Mouse (Mus musculus) ovary, postnatal 36 days (tissue): ENCODE measurements around the gene Nhp2.
"Not testable (repeated sequence)": the region's sequence is repeated elsewhere in the genome, so short reads cannot be mapped to it uniquely, and the experiment has no call there.

Experiments
- DNase-seq: peaks from one replicate; pipeline ENCODE4 v3.0.0; 2022; ENCODE audit warnings: low spot score, mixed read lengths

Gene Nhp2

DNA sequence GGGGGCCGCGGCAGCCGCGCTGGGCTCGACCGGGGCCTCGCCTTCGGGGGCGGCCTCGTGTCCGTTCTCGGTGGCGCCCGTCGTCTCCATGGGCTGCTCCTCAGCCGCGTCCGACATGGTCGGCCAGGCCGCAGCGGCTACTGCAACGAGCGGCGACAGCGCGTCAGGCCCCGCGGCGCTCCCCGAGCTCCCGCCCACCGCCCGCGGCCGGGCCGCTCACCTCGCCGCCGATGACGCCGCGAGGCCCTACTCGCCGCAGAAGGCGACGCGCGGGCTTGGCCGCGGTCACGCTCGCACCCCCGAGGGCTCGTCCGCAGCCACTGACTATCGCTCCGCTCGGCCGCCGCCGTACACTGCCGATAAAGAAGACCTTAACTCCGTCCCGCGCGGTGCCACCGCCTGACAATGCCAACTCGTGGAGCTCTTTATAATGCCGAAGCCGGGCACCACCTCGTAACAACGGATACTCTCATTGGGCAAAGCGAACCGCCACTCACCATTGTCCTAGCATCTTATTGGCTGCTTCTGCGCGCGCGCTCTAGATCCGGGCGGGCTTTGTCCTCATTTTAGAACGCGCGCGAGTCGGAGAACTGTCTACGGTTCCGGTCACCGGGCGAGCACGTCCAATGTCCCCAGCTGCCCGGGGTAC lies 13.0 kb upstream of the Nhp2 start, which contains the start of gene Hnrnpab:
Gene Hnrnpab, minus strand, starts transcription at position 401 of the 649 bp plus-strand sequence.
- DNase-seq, result peak; percentile 94

DNA sequence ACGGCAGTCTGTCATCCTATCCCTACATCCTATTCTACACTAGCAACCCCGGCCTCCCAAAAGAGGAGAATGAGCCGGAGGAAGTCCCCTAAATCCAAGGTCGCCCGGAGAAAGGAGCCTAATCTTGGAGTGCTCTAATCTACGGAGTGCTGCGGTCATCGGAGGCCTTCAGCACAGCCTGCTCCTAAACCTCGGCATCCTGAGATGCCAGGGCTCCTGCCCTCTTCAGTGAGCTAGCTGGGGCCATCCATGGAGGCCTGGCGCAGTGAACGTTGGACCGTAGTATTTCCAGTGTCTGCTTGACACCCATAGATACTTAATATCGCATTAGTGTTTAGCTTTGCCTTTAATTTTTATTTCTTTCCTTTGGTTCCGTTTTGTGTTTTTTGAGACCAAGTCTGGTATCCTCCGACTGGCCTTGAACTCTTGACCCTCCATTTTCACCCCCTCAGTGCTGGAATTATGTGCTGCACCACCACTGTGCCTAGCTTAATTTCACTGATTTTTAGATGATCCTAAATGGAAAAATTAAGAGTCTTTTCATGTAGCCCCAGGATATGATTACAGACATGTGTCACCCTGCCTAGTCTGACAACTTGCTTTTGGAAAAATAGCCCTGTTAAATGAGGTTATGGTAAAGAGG lies 12.3 kb upstream of the Nhp2 start:
- DNase-seq, result no peak

DNA sequence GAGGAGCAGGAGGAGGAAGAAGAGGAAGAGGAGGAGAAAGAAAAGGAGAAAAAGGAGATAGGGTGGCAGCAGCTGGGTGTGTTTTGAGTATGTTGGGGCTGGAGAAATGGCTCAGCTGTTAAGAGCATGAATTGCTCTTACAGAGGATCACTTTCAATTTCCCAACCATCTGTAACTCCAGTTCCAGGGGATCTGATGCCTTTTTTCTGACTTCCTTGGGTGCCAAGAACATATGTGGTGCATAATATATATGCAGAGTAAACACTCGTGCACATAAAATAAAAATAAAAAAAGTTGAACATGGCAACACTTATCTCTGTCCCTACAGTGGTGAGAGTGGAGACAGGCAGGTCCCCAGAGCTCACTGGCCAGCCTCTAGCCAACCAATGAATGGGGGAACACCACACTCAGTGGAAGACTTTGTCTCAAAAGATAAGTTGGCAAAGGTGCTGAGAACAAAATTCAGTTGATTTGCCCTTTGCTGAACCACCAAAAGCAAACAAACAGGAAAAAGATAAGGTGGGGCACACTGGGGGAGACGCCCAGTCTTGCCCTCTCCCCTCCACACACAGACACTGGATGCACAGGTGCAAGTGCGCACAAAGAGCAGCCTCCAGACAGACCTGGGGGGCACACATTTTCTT lies 10.1 kb upstream of the Nhp2 start:
- DNase-seq, result no peak

DNA sequence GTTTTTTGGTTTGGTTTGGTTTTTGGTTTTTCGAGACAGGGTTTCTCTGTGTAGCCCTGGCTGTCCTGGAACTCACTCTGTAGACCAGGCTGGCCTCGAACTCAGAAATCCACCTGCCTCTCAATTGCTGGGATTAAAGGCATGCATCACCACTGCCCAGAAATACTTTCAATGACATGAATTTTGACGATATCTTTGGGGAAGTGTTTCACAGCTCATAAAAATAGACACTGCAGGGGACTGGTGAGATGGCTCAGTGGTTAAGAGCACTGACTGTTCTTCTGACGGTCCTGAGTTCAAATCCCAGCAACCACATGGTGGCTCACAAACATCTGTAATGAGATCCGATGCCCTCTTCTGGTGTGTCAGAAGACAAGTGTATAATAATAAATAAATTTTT lies 9.6 kb upstream of the Nhp2 start:
- DNase-seq, result not testable (repeated sequence)

DNA sequence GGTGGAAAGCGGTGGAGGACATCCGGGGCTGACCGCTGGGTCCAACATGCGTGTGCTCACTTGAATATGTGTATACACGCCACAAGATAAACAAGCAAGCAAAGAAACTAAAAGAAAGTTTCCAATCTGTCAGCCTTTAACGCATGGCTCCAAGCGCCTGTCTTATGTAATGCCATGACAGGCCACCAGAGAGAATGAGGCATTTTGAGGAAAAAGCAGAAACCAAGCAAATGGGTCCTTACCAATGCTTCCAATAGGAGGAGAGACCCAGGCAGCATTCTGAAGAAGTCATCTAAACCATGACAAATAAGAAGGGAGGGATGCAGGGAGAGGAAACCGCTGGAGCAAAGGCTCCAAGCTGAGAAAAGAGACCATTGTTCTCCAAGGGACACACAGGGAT lies 5.3 kb upstream of the Nhp2 start:
- DNase-seq, result no peak

DNA sequence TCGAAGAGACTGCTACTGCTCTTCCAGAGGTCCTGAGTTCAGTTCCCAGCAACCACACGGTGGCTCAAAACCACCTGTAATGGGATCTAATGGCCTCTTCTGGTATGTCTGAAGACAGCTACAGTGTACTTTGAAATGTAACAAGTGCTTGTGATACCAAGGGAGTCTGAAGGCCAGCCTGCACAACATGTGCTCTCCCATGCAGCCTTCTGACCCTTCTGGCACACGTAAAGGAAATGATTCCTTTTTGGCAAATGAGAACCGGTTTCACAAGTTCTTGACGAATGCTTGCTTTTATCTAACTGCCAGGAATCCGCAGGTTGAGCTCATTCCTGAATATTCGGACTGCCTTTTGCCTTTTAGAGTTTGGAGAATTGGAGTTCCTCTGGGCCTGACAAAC lies 4.4 kb upstream of the Nhp2 start:
- no peak for DNase-seq

DNA sequence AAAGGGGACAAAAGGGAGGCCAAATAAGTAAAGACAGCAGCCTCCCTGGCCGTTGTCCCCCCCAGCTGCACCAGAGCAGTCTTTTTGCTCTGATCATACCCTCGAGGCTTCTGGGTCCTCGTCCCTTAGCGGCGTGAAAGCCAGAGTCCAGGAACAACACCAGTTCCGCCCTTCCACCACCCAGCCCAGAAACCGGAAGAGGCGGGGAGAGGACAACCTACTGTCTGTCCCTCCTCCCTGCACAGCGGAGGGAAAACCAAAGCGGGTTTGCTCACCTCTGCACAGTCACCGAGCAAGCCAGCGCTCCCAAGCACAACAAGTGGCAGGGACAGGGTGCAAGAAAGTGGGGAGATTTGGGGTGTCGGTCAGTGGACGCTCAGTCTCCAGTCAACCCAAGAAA lies 3.9 kb upstream of the Nhp2 start:
- DNase-seq, result peak; percentile 75

DNA sequence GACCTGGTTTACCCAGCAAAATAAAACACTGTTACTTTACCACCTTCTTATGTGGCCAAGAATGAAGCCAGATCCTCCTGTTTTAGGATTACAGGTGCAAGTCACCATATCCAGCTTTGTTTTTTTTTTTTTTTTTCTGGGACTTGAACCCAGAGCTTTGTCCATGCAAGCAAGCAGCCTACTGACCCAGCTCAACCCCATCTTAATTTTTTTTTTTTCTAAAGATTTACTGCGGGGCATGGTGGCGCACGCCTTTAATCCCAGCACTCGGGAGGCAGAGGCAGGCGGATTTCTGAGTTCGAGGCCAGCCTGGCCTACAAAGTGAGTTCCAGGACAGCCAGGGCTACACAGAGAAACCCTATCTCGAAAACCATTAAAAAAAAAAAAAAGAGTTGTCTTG lies 3.4 kb upstream of the Nhp2 start:
- DNase-seq, result not testable (repeated sequence)

DNA sequence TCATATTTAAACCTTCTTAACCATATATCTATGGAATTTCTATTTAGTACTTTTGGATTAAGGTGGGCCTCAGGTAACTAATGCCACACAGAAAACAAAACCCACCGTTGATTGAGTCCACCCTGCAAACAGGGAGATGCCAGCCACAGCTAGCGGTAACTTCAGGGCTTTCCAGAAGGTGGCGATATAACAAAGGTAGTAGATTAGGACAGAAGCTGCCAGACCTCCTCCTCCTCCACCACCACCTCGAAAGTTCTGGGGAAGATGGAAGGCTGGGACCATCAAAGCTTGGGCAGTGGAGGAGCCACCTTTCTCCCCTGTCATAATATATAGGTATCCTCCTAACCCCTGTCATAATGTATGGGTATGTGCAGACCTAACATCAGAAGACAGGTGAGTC lies 1.8 kb upstream of the Nhp2 start:
- DNase-seq, result no peak

DNA sequence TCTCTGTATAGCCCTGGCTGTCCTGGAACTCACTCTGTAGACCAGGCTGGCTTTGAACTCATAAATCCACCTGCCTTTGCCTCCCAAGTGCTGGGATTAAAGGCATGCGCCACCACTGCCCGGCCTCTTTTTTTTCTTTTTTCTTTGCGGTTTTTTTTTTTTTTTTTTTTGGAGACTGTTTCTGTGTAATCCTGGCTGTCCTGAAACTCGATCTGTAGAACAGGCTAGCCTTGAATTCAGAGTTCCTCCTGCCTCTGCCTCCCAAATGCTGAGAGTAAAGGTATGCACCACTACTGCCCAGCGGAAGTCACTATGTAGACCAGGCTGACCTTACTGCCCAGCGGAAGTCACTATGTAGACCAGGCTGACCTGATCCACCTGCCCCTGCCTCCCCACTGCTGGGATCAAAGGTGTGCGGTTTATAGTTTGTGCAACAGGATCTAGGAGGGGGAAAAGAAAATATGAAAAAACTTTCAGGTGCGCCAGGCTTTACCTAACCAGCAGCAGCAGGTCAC lies 584 bp upstream of the Nhp2 start:
- DNase-seq, result no peak

DNA sequence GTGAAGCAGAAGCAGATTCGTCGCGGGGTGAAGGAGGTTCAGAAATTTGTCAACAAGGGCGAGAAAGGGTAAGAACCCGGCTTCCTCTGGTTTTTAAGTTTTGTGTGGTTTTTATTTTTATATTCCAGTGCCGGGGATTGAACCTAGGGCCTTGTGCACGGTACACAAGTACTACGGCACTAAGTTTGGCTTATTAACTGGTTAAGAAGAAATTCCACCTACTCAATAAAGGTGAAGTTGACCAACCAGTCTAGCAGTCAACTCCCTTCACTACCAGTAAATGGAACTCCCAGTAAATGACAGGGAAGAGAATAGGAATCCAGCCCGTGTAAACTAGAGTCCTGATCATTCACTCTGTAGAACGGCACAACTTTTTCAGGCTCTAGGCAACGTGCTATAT lies 549 bp downstream of the Nhp2 start:
- no peak for DNase-seq

DNA sequence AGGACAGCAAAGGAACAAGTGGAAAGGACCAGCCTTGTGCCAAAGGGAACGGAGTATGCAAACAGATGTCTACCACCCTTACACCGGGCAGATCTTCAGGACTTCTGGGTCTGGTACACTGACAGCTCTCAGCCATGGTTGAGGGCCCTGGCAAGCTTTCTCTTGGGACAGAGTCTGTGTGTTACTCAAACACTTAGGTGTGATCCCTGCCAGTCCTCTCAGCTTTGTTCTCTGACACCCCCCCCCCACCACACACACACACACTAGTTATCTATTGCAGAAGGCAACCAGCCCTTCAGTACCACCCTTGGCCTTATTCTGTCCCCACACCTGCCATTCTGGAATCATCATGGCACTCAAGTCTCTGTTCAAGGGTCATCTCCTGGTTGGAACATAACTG lies 2.2 kb downstream of the Nhp2 start:
- no peak for DNase-seq

DNA sequence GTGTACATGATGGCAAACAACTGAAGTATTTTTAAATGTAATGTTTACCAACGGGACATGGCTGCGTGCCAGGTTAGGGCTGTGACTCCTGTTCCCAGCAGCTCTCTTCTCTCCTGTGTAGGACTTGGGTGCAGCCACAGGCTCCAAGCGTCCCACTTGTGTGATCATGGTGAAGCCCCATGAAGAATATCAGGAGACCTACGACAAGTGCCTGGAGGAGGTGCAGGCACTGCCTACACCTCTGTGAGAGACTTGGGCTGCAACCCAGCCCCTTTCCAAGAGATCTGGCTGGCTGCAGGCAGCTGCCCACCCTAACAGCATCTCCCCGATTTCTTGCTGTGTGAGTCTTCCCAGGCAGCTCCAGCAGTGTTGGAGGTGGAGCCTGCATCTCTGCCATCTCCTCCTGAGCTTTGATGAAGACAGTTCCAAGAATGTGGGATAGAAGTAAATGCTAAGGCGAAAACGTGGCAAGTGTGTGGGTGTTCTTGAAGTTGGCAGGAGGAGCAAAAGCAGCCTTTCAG lies 3.5 kb downstream of the Nhp2 start:
- no peak for DNase-seq

DNA sequence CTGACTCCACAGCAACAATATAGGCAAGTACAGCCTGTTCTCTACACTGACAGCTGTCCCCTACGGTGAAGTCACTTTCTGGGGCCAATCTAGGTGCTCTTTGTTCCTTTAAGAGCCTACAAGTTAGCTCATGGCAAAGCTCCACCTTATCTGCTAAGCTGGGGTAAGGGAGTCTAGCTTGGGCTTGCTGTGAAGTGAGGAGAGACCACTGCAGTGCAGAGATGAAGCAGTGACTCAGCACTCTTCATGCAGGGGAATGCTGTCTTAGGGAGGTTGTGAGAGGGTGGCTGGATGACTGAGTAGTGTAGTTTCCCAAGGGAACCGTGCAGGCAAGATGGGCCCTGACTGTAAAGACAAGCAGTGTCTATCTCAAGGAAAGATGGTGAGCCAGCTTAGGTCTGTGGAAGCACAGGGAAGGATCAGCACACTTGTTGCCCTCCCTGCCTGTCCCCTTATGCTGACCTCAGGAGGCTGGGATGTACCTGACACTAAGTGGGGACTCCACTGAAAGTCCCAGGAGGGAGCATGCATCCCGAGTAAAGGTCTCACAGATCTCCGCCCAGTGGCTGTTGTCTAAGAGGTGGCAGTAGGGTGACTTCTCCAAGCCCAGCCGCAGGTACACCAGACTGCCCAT lies 5.8 kb downstream of the Nhp2 start:
- DNase-seq, result no peak

DNA sequence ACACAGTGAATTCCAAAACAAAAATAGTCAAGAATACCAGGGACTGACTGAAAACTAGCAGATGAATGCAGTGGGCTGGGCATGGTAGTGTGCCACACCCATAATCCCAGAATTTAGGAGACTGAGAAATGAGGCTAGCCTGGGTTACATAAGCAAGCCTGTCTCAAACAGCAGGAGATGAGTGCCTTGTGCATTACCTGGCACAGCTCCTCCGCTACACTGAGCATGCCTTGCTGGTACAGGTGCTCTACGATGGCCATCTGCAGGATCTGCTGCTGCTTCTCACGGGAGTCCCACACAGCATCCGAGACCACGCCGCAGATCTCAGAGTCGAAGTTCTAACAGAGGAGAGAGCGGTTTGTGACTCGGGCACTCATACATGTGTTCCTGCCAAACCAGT lies 7.9 kb downstream of the Nhp2 start:
- DNase-seq, result no peak

DNA sequence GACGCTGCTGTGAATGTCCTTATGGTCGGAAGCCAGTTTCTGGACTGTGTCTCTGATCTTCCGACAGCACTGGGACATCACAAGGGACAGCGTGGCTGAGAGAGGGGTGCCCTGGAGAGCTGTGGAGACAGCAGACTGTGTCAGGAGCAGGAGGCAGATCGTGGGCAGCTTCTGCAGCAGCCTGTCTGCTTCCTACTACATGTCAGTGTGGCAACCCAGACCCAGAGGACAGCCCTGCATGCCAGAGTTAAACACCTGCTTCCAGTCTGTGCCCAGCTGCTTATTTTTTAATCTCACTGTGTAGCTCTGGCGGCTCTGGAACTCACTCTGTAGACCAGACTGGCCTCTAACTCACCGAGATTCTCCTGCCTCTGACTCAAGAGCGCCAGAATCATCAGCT lies 8.4 kb downstream of the Nhp2 start:
- DNase-seq, result no peak

DNA sequence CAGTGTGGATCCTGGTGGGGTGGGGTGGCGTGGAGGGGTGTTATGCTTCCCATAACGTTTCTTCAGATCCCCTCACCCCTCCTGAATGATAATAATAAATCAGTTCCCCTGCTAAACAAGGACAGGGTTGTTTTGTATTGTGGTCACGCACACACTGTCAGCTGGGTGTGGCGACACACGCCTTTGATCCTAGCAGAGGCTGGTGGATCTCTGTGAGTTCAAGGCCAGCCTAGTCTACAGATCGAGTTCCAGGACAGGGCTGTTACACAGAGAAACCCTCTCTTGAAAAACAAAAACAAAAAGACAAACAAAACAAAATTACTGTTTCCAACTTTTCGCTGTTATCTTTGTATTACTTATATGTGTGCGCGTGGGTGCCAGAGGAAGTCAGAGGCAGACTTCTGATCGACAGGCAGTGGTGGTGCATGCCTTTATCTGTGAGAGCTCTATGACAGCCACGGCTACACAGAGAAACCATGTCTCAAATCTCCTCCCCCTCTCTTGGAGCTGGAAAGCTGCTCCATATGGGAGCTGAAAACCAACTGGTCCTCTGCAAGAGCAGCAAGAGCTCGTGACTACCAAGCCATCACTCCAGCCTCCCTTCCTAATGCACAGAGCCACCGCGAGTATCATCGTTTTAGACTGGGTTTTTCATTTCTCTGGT lies 10.2 kb downstream of the Nhp2 start:
- DNase-seq, result no peak

DNA sequence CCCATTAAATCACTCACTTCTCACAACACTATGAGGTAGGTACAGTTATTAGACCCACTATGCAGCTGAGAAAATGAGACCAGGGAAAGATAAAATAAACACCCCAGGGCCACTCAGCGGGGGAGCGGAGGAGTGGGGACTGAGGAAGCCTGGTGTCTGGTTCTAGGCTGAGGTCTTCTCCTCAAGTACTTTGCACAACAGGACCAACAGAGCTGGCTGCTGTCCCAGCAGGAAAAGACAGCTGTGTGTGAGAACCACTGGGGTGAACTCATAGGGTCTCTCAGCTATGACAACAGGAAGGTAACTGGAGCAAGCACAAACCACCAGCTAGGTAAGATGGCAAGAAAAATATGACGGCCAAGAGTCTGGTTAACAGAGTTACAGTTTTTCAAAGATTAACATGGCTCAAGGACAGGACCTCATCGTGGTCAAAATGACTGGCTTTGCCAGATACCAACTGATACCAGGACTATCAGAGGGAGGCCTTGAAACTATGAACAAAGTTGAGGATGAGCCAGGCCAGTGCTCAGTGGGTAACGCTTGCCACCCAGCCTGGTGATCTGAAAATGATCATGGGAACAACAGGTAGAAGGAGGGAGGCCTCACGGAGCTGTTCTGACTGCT lies 12.7 kb downstream of the Nhp2 start:
- no peak for DNase-seq

DNA sequence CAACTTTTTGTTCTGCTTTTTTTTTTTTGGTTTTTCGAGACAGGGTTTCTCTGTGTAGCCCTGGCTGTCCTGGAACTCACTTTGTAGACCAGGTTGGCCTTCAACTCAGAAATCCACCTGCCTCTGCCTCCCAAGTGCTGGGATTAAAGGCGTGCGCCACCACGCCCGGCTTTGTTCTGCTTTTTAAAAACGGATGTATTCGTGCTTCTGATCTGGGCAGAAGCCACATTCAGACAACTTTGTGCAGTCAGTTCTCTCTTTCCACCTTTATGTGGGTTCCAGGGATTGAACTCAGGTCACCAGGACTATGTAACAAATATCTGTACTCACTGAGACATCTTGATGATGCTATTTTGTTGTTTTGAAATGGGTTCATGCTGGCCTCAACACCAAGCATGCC lies 13.7 kb downstream of the Nhp2 start:
- not testable (repeated sequence) for DNase-seq

DNA sequence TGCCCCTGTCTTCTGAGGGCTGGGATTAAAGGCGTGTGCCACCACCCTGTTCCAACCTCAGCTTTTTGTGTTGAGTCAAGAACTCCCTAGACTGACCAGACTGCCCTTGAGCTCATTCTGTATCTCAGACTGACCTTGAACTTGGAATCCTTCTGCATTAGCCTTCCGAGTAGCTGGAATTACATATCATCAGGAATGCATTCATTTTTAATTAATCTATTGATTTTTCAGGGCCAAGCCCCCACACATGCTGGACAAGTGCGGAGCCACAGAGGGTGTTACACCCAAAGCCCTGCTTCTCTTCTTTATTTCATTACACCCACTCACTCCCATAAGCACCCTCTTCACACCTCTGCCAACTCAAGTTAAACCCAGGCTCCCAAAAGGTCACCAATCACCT lies 14.2 kb downstream of the Nhp2 start:
- DNase-seq, result no peak

DNA sequence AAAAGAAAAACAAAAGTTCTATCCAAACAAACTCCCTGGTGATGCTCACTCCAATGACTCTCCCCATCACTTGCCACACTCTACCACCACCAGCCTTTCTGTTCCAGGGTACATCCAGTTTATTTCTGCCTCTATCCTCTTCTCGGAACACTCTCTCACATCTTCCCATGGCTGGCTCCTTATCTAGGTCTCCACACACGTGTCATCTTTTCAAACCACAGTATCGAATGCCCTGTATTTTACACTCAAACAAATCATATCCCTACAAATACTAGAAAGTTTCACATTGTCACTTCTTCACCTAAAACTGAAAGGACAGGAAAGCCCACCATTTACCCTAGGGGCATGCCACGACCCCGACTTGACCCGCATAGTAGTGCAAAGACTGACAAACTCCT lies 15.6 kb downstream of the Nhp2 start:
- DNase-seq, result no peak
